Mouse (Mus musculus): Measurements from ENCODE around the gene Ripor2.

- TF ChIP-seq CTCF (IDR thresholded peaks at IDR 0.05; ENCODE audit: borderline replicate concordance, insufficient read depth, low read depth, low read length) (no peak), POLR2A (IDR thresholded peaks at IDR 0.05; ENCODE audit: borderline replicate concordance, insufficient read depth, low read length) (no peak)
Observed at GRCm38 (mm10) chr13:24594303-24594702, 12.3 kb downstream of the Ripor2 start.

Data from cerebellum, adult 2 months (tissue).